Mouse (Mus musculus) kidney, postnatal 36 days (tissue): ENCODE data around the gene Fjx1.

Experiments
- DNase-seq, 2 experiments: peaks; one replicate each; pipeline ENCODE4 v3.0.0; 2021 to 2022; ENCODE audit warnings: mixed read lengths in 2 of 2

Gene Fjx1

GRCm38 (mm10) chr2:102451671-102452549 is at the start of gene Fjx1:
TSS of gene Fjx1 (minus strand) at chr2:102452499.
- peak; percentile 29 to 56 for DNase-seq

- no peak for DNase-seq
These were observed 47.8 kb upstream of the Fjx1 start for GRCm38 (mm10) chr2:102500001-102500689.

- DNase-seq, result no peak
These were observed 28.4 kb upstream of the Fjx1 start for GRCm38 (mm10) chr2:102480738-102481137.

GRCm38 (mm10) chr2:102476101-102476500 is 23.8 kb upstream of the Fjx1 start:
- no peak for DNase-seq

GRCm38 (mm10) chr2:102468645-102469044 is 16.3 kb upstream of the Fjx1 start:
- DNase-seq, result no peak

- no peak for DNase-seq
These were observed 12.0 kb upstream of the Fjx1 start for GRCm38 (mm10) chr2:102464342-102464732.

GRCm38 (mm10) chr2:102463587-102464341 is 11.5 kb upstream of the Fjx1 start:
- DNase-seq, result peak in 1 of 2 experiments; percentile 24

- no peak for DNase-seq
These were observed 9.2 kb upstream of the Fjx1 start for GRCm38 (mm10) chr2:102461491-102461890.

- no peak for DNase-seq
These were observed 2.8 kb upstream of the Fjx1 start for GRCm38 (mm10) chr2:102455126-102455525.

- DNase-seq, result peak; percentile 6 to 37
These were observed 1.1 kb upstream of the Fjx1 start for GRCm38 (mm10) chr2:102453447-102453846.

GRCm38 (mm10) chr2:102450761-102451670 is 1.3 kb downstream of the Fjx1 start:
- DNase-seq, result peak; percentile 49 to 71

- DNase-seq, result peak; percentile 66 to 81
These were observed 2.0 kb downstream of the Fjx1 start for GRCm38 (mm10) chr2:102450248-102450760.

GRCm38 (mm10) chr2:102449630-102450247 is 2.6 kb downstream of the Fjx1 start:
- DNase-seq, result peak; percentile 23 to 40

GRCm38 (mm10) chr2:102449056-102449455 is 3.2 kb downstream of the Fjx1 start:
- DNase-seq, result no peak

- peak in 1 of 2 experiments; percentile 11 for DNase-seq
These were observed 4.5 kb downstream of the Fjx1 start for GRCm38 (mm10) chr2:102447831-102448230.

- DNase-seq, result peak in 1 of 2 experiments; percentile 11
These were observed 5.4 kb downstream of the Fjx1 start for GRCm38 (mm10) chr2:102446851-102447250.

GRCm38 (mm10) chr2:102437357-102438030 is 14.8 kb downstream of the Fjx1 start:
- DNase-seq, result no peak

- no peak for DNase-seq
These were observed 18.4 kb downstream of the Fjx1 start for GRCm38 (mm10) chr2:102433879-102434278.

GRCm38 (mm10) chr2:102431084-102431483 is 21.2 kb downstream of the Fjx1 start:
- no peak for DNase-seq

GRCm38 (mm10) chr2:102427974-102428373 is 24.3 kb downstream of the Fjx1 start:
- no peak for DNase-seq

GRCm38 (mm10) chr2:102426434-102426833 is 25.9 kb downstream of the Fjx1 start:
- no peak for DNase-seq
